Mouse (Mus musculus) kidney, adult 2 months (tissue): Measurements from ENCODE around the gene Hist2h3c1.
"Not testable (repeated sequence)": the region's sequence is repeated elsewhere in the genome, so short reads cannot be mapped to it uniquely, and the experiment has no call there.

Source experiments
- CTCF ChIP-seq: fragments of 200-500 bp; conservative IDR thresholded peaks from 2 replicates; pipeline ENCODE4 v1.5.1; 2011; ENCODE audit warnings: low read depth, mild to moderate bottlenecking, control low read depth, low read length, moderate library complexity, mixed read lengths; ENCODE audit not compliant: insufficient read depth, insufficient read length
- POLR2A ChIP-seq: fragments of 200-500 bp; IDR thresholded peaks from one replicate; pipeline ENCODE4 v1.6.1; 2011; ENCODE audit warnings: low read depth, low read length, control low read depth

DNA sequence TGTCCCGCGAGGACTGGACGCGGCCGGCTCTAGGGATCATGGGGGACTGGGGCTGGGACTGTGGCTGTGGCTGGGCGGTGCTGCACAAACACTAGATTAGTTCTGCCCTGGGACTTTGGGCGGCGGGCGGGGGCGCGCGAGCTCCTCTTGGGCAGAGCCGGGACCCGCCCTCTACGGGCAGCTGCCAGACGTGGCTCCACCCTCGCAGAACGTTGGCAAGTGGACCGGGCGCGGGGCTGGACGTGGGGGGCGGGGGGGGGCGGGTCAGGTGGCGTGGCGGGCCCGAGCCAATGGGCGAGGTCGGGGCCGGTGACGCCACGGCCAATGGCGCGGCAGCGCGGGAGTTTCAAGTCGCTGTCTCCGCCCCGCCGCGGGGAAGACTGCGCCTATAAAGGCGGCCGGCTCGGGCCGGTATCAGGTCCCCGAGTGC is at the start of gene Hist2h3c1:
- TF ChIP-seq CTCF, POLR2A: not testable (repeated sequence)
